Mouse (Mus musculus) T-helper 1 cell (primary cell): Measurements from ENCODE around the gene Baiap2.

Source experiments
- in situ Hi-C: fragments of 300-600 bp; cut with MboI, MseI; formaldehyde crosslinking; loops from one replicate; pipeline ENCODE4 v1.15.1; 2025; ENCODE audit warnings: high pct_unique_total_duplicates

Baiap2 gene

GRCm38 (mm10) chr11:119975739-119976501 lies 33.4 kb downstream of the Baiap2 start:
- in situ Hi-C loops = loop anchor here (5.0 kb wide), 1 partner anchor 59 kb away; no protein-coding TSS in a partner anchor

DNA sequence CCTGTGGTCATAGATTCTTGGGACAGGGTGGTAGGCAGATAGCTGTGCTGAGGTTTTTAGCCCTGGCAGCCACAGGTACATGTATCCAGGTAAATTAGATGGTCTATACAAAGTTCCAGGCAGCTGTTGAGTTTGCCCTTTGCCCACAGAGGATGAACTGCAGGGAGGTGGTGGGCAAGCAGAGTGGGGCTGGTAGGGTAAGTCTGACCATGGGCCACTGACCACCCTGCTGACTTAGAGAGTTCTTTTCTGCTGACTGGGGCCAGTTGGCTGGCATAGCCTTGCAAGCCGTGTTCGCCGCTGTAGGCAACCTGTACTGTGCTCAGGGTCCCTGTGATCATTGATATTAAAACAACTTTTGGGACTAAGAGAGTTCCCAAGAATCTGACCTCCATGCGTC lies 36.1 kb downstream of the Baiap2 start:
- in situ Hi-C loops = loop anchor here (5.0 kb wide), 1 partner anchor 61 kb away; no protein-coding TSS in a partner anchor

DNA sequence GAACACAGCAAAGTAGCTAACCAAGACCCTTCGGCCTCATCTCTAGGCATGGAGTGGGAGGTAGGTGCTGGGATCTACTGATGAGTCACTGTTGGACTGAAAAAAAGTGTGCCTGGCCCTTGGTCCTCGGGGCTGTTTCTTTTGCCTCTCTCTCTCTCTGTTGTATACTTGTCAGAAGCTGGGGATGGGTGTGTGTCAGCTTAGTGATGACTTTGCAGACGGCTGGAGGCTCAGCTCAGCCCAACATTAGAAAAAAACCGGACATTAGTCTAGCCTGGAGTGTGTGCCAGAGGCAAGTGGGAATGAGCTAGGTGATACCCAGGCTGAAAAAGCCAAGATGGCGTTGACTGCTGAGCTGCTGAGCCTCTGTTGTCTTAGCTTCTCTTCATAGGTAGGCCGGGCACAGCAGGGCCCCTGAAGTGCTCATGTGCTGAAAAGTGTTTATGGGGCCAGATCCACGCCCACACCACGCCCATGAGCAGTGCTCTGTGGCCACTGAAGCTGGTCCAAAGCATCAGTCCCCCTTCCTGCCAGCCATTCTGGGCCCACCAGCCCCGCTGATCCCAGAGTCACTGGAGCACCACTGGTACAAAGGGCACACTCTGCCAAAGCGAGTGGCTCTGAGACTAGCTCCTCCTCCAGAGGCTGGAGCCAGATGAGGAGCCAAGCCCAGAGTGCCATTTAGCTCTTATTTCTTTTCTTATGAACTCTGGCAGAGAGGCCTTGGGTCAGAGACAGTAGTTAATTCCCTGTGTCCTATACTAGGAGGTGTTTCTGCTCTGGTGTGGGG lies 37.2 kb downstream of the Baiap2 start:
- in situ Hi-C loops = loop anchor here (5.0 kb wide), 1 partner anchor 62 kb away; no protein-coding TSS in a partner anchor

DNA sequence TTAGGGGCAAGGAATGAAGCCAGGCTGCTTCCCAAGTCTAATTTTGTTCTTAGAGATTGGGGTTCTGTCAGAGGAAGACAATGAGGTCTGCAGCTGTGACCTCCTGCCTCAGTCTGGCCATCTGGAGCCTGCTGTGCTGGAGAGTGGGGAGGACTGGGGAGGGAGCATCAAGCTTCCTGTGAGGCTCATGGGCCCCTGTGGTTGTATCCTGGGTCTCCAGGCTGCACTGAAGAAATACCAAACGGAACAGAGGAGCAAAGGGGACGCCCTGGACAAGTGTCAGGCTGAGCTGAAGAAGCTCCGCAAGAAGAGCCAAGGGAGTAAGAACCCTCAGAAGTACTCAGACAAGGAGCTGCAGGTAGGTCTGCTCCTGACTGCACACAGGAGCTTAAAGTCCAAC lies 39.2 kb downstream of the Baiap2 start:
- in situ Hi-C loops = no loop called here

- in situ Hi-C loops = no loop called here
Observed at GRCm38 (mm10) chr11:119982236-119982635, 39.7 kb downstream of the Baiap2 start.

- in situ Hi-C loops = no loop called here
Observed at GRCm38 (mm10) chr11:119983151-119983550, 40.6 kb downstream of the Baiap2 start.

DNA sequence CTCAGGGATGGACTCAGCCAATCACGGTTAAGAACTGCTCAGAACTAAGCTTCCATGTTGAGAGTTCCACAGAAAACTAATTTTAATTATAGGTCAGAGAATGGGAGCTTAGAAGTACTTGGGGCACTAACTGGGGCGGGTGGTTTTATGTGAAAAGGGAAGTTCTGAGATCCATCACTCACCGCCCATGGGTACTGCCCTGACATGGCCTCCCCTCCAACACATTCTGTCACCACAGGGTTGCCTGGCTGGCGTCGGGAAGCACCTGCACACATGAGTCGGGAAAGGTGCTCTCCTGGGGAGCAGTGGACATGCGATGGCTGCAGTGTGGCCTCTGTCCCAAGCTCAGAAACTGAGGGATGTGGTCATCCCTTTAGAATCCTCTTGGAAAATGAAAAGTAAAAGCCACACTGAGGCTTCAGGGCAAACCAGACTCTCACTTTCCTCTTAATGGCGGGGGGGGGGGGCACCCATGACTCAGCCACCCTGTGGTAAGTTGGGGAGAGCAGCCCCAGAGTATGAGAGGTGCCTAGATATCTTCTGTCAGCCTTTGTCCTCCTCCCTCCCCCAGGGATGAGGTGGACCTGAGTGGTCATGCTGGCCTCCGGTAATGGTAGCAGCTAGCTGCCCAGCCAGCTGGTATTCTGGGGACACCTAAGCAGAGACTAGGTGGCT lies 44.3 kb downstream of the Baiap2 start:
- in situ Hi-C loops = no loop called here

DNA sequence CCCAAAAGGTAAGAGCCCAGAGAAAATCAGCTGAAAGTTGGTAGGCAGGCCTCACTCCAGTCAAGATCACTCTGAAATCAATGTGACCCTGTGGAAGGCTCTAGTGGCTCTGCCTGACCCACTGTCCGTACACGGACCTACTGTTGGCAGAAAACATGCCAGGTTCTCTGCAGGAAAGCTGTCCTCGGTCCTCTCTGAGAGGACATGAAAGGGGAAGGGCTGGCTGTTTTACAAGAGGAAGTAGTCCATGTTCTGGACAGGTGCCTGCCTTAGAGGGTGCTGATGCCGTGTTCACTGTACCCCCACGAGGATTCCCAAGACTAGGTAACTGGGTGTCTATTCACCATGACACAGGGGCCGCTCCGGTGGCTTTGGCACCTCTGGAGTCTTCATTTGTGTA lies 45.3 kb downstream of the Baiap2 start:
- in situ Hi-C loops = no loop called here

GRCm38 (mm10) chr11:119988391-119988790 lies 45.8 kb downstream of the Baiap2 start:
- in situ Hi-C loops = no loop called here

DNA sequence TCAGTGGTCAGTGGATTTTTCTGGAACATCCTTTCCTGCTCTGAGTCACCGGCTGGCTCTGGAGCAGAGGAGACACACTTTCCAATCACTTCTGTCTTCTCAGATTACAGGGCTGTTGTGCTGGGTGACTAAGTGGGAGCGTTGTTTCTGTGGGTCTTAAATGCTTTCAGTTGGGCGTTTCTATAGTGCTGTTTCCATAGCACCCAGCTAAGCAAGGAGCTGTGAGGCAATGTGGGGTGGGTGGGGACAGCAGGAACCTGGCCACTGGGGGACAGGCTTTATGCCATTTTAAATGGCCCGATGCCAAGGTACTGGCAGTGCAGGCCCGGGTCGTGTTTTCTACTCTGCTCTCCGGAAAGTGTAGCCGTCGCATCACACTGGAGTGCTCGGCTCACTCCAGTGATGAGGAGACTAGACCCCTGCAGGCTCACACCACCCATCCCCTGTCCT lies 46.6 kb downstream of the Baiap2 start:
- in situ Hi-C loops = no loop called here

DNA sequence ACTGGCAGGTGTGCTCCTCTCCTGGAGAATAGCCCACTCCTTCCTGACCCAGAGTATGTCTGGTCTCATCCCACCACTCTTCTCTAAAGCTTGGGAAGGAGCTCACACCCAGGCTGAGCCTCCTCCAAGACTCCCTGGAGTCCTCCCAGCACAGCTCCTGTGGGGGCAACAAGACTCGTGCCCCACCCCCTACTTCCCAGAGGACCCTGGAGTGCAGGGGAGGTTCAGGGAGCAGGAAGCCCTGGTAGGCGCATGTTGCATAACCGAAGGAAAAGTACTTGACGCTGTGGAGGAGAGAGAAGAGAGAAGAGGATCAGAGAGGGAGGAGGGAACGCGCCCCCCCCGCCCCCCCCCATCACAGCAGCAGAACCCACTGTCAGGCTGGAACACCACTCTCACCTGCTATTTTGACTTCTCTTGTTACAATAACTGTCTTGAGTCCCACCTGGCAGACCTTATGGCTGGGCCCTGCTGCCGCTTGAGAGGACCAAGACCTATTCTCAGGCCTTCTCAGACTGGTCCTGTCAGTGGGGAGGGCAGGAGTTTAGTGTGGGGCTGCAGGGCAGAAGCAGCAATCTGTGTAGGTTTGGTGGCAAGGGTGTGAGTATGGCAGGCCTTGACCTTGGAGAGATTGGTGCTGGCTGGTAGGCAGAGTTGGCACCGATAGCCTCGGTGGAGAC lies 48.2 kb downstream of the Baiap2 start:
- in situ Hi-C loops = loop anchor here (5.0 kb wide), 1 partner anchor 43 kb away; no protein-coding TSS in a partner anchor

- in situ Hi-C loops = loop anchor here (5.0 kb wide), 1 partner anchor 44 kb away; no protein-coding TSS in a partner anchor
Observed at GRCm38 (mm10) chr11:119991338-119991678, 48.7 kb downstream of the Baiap2 start.

DNA sequence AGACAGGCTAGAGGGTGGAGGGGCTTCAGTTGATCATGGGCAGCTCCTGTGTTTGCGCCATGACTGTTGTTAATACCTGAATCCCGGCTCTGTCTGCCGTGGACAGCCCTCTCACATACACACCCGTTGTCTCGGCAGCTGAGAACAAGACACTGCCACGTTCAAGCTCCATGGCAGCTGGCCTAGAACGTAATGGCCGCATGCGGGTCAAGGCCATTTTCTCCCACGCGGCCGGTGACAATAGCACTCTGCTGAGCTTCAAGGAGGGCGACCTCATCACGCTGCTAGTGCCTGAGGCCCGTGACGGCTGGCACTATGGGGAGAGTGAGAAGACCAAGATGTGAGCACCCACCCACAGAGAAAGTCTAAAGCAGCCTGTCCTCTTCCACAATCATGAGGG lies 54.8 kb downstream of the Baiap2 start:
- in situ Hi-C loops = no loop called here

GRCm38 (mm10) chr11:120002041-120002440 lies 59.5 kb downstream of the Baiap2 start:
- in situ Hi-C loops = no loop called here

GRCm38 (mm10) chr11:120002634-120003220 lies 60.2 kb downstream of the Baiap2 start:
- in situ Hi-C loops = no loop called here

GRCm38 (mm10) chr11:120005434-120006317 lies 63.1 kb downstream of the Baiap2 start:
- in situ Hi-C loops = no loop called here

DNA sequence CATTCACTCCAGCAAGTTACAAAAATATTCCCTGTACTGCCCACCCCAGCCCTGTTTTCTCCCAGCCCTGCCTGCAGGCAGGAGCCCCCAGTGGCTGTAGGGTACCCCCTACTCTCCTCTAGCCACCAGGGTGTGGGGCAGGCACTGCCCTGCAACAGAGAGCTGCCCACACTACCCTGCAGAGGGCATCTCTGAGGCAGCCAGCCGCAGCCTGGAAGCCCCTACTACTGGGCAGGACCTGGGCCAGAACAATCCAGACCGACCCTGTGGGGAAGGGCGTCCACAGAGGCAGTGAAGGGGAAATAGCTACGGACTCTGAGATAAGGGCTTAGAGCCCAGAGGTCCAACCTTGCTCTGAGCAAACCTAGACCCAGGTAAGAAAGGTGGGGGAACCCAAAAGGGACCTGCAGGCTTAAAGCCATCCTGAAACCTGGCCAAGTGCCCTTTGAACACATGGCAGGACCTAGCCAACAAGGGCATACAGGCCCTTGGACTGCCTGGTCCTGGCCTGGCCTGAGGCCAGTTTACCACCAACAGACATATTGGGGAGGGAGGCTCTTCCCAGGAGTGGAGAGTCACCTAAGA lies 65.0 kb downstream of the Baiap2 start:
- in situ Hi-C loops = no loop called here

DNA sequence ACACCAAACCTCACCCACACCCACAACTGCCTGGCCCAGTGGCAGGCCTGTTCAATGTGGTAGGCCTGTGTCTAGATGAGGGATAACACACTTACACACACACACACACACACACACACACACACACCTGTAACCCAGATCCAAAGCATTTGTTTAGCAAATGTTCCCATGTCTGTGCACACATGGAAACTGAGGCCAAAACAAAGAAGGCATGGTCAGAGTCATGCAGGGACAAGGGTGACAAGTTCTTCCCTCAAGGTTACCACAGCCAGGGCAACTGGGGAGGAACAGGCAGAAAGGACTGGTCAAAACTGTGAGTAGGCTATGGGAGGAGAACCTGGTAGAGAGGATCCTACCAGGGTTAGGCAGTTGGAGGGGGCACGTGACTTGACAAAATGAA lies 65.9 kb downstream of the Baiap2 start:
- in situ Hi-C loops = no loop called here

DNA sequence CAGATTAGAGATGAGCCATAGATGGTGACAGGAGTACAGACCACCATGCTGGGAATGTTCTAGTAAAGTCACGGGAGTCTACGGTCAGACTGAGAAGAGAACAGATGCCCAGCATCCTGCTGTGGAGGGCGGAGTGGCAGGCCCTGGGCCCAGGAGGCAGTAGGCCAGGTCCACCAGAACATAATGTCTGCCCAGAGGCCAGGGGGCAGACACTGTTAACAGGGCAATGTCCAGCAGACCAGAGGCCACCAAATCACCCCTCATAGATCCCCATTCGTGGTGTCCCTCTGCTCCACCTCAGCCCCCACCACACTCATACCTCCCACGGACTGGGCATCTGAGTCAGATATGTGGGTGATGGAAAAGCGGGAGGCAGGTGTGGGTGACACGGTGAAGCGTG lies 66.4 kb downstream of the Baiap2 start:
- in situ Hi-C loops = no loop called here

DNA sequence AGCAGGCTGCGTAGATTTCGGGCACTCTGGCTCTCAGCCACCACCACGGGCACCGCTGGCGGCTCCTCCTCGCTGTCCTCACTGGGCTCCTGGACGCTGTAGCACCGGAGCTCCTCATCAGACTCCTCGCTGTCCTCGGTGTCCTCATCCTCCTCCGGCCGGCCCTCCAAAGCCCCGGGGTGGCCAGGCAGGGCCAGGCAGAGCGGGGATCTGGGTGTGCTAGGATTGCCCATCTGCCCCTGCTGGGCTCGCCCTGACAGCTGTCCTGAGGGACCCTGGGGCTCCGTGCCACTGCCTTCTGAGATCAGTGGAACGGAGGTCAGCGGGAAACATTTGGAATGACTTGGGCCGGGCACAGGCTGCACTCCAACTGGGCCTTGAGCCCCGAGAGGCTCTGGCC lies 67.4 kb downstream of the Baiap2 start:
- in situ Hi-C loops = no loop called here
